7 mouse cellular contexts compared by ENCODE assay signal in genomic region chr3:107700625-107701024, GRCm38 (mm10).
"Had no signal": no experiment of that assay in that cellular context is flagged by ENCODE, and none has a peak within 500 bp of the region (broad histone marks: within the 10 kb centered on the region; RNA-seq: fewer than 3 reads in every experiment).

No protein-coding gene starts in this region.

- DNase-seq: lung, adult 2 months; lung, postnatal 14 days; lung, postnatal 36 days; right cerebral cortex, postnatal 14 days; thymus, adult 2 months; thymus, postnatal 25 days; thymus, postnatal 4 days had no signal
